Mouse (Mus musculus): ENCODE data around the gene Pex16. TPM values are rescaled to one million over a fixed set of nuclear protein-coding genes. Genes with fewer than 3 reads are reported as not detected.

The Pex16 gene
- polyA plus RNA-seq, 1 experiment from 2014 or later: 21.2 TPM

DNA sequence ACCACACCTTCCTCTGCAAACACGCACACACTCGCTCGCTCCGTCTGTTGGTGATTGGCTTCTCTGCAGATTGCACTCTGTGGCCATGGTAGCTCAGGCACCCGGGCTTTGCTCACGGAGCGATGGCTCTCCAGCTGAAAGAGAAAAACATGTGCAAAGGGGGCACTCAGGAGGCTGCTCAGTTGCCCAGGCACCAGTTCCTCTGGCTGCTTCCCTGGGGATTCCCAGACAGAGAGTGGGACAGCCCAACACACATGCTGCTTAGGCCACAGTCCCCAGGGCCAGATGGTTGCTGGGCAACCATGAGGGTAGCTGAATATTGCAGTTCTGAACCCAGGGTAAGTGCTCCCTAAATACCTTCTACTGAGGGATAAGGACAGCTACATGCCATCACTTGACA lies 31.2 kb downstream of the Pex16 start:
- no peak for ATAC-seq
- Histone ChIP-seq H3K9ac (no peak overlapping the region), H3K4me1 (peaks cover 7% of the 10 kb centered on the region), H3K27ac (no peak overlapping the region), H3K9me3 (replicated peaks) (no peaks in the 10 kb centered on the region), H3K36me3 (peaks cover 70% of the 10 kb centered on the region), H3K4me3 (no peak overlapping the region), H3K27me3 (replicated peaks) (peaks cover 19% of the 10 kb centered on the region), H3K4me2 (no peak overlapping the region)
- whole genome bisulfite sequencing (ENCODE audit: insufficient replicate concordance): 88% methylated on average over 7 of the region's 7 CpGs

- H3K27ac ChIP-seq: no peak overlapping the region
- H3K27me3 ChIP-seq (replicated peaks): no peaks in the 10 kb centered on the region
- no peak for ATAC-seq
- H3K4me1 ChIP-seq: no peaks in the 10 kb centered on the region
- H3K9me3 ChIP-seq (replicated peaks): no peaks in the 10 kb centered on the region
- 84% methylated on average over 18 of the region's 18 CpGs for WGBS (ENCODE audit: insufficient replicate concordance)
- no peak overlapping the region for H3K4me3 ChIP-seq
- no peak overlapping the region for H3K4me2 ChIP-seq
- peaks cover 97% of the 10 kb centered on the region for H3K36me3 ChIP-seq
- no peak overlapping the region for H3K9ac ChIP-seq
These were observed 34.0 kb downstream of the Pex16 start for GRCm38 (mm10) chr2:92408309-92409045.

DNA sequence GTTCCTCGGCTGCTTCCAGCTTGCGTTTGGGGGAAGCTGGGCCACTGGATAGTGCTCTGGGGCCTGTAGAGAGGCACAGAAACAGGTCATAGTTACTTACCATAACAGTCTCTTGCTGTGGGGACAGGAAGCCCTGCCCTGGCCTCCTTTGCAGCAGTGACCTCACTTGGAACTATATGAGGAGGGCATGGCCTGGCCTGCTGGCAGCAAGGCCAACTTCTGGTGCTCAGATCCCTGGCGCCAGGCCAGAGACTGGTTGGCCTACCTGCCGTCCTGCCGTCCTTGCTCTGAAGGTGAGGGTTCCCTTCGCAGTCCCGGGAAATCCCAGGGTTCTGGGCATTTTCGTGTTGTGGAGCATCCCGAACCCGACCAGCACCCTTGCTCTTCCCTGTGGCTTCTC lies 37.2 kb downstream of the Pex16 start:
- Histone ChIP-seq H3K27me3 (replicated peaks) (no peaks in the 10 kb centered on the region), H3K36me3 (peaks cover 98% of the 10 kb centered on the region), H3K9me3 (replicated peaks) (no peaks in the 10 kb centered on the region), H3K27ac (no peak overlapping the region), H3K9ac (no peak overlapping the region), H3K4me3 (no peak overlapping the region), H3K4me1 (no peaks in the 10 kb centered on the region), H3K4me2 (no peak overlapping the region)
- WGBS (ENCODE audit: insufficient replicate concordance): 88% methylated on average over 10 of the region's 10 CpGs
- ATAC-seq: no peak

DNA sequence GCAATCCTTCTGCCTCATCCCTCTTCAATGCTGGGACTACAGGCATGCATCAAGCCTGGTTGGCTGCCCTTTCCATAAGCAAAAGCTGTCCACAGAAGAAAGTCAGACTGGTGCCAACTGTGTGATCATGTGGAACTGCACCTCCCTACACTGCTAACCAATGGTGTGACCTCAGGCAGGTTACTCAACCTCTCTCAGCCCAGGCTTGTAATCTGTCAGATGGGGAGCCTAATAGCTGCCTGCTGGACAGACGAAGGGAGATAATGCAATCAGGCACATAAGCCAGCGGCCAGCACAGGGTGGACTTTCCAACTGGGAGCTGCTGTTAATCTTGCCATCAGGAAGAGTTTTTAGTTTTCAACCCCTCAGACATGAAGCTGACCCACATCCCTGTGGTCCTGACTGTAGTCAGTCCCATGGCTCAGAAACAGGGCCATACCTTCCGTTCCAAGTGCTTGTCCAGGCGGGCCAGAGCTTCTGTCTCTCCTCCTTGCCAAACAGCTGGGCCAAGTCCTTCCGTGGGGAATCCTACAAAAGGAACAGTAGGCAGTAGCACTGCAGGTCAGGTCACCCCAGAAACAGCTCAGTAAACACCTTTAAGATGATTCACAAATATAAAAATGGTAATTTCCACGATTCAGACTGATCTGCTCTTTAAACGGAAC lies 47.4 kb downstream of the Pex16 start:
- peaks cover 100% of the 10 kb centered on the region for H3K36me3 ChIP-seq
- H3K4me2 ChIP-seq: no peak overlapping the region

GRCm38 (mm10) chr2:92422388-92423135 lies 48.1 kb downstream of the Pex16 start:
- Histone ChIP-seq H3K4me3 (no peak overlapping the region), H3K36me3 (peaks cover 93% of the 10 kb centered on the region), H3K27ac (no peak overlapping the region), H3K9me3 (replicated peaks) (no peaks in the 10 kb centered on the region), H3K4me2 (no peak overlapping the region), H3K27me3 (replicated peaks) (no peaks in the 10 kb centered on the region), H3K4me1 (peaks cover 9% of the 10 kb centered on the region; the same call in 1 of the 2 replicates), H3K9ac (no peak overlapping the region)
- 0 out of 2 replicates have a peak, but pooled peaks have one; percentile 31 for ATAC-seq
- 53% methylated on average over 10 of the region's 10 CpGs for WGBS (ENCODE audit: insufficient replicate concordance)

More for the DNA sequence above, 47.4 kb downstream of the Pex16 start:
- no peak overlapping the region for H3K4me3 ChIP-seq
- ATAC-seq: no peak
- H3K9me3 ChIP-seq (replicated peaks): no peaks in the 10 kb centered on the region
- H3K27ac ChIP-seq: no peak overlapping the region
- WGBS (ENCODE audit: insufficient replicate concordance): 80% methylated on average over 7 of the region's 7 CpGs
- H3K27me3 ChIP-seq (replicated peaks): no peaks in the 10 kb centered on the region
- H3K4me1 ChIP-seq: 0 out of 2 replicates have a peak, but pooled peaks cover 6% of the 10 kb centered on the region
- H3K9ac ChIP-seq: no peak overlapping the region

DNA sequence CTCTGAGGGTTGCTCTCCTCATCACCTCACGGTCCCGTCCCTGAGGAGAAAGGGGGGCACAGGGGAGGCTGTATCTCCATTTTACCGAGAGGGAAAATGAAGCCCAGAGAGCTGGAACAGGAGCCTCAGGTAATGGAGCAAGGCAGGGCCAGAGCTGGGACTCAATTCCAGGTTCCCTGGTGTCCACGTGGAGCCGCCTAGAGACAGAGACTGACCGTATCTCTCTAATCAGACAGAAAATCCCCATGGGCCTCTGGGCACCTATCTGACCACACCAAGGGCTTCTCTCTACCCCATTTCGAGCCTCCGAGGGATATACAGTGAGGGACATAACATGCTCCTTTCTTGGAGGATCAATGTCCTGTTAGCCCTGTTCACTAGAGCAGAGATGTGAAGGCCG lies 48.7 kb downstream of the Pex16 start:
- H3K9me3 ChIP-seq (replicated peaks): no peaks in the 10 kb centered on the region
- H3K4me1 ChIP-seq: peaks cover 15% of the 10 kb centered on the region
- ATAC-seq: no peak
- H3K9ac ChIP-seq: no peak overlapping the region
- peaks cover 87% of the 10 kb centered on the region for H3K36me3 ChIP-seq
- no peak overlapping the region for H3K4me3 ChIP-seq
- WGBS (ENCODE audit: insufficient replicate concordance): 76% methylated on average over 9 of the region's 9 CpGs
- H3K4me2 ChIP-seq: no peak overlapping the region
- H3K27ac ChIP-seq: no peak overlapping the region
- no peaks in the 10 kb centered on the region for H3K27me3 ChIP-seq (replicated peaks)

GRCm38 (mm10) chr2:92423702-92424461 lies 49.4 kb downstream of the Pex16 start:
- H3K36me3 ChIP-seq: peaks cover 80% of the 10 kb centered on the region
- H3K4me1 ChIP-seq: peaks cover 22% of the 10 kb centered on the region
- 79% methylated on average over 9 of the region's 9 CpGs for WGBS (ENCODE audit: insufficient replicate concordance)
- ATAC-seq: no peak
- no peaks in the 10 kb centered on the region for H3K27me3 ChIP-seq (replicated peaks)
- no peak overlapping the region for H3K27ac ChIP-seq
- H3K9me3 ChIP-seq (replicated peaks): no peaks in the 10 kb centered on the region
- H3K9ac ChIP-seq: no peak overlapping the region
- no peak overlapping the region for H3K4me2 ChIP-seq
- H3K4me3 ChIP-seq: no peak overlapping the region

DNA sequence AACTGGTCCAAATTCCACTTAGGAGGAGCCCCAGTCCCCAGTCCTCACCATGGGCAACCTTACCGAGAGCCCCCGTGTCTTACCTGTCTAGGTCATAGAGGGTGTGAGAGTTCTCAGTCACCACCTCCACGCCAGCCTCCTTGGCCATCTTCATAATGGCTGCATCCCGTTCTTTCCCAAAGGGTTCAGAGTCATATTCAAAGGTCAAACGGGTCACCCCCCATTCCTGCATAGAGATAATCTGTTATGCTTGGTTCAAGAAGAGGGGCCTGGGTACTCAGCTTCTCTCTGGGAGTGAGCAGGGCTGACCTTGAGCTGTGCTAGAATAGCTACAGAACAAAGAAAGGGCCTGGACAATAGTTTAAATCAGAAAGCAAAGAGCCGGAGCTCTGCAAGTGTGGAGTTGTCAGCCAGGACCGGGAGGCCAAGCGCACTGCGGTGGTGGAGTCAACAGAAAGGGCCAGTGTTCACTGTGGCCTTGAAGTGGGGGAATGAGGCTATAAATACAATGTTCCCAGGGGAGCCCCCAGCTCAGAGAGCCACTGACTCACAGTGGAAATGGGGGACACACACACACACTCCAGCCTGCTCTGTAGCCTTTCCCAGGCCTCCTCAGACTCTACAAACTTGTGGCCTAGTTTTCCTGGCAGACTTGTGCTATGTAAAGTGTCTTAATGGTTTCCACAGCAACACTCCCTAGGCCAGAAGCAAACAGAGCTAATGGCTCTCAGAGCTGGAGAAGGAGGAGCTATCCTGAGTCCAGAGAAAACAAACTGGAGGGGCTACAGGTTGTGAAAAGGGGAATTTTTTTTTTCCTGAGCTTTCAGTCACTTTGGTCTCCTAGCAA lies 50.2 kb downstream of the Pex16 start:
- peaks cover 30% of the 10 kb centered on the region for H3K4me1 ChIP-seq
- no peak overlapping the region for H3K9ac ChIP-seq
- H3K4me2 ChIP-seq: no peak overlapping the region
- H3K9me3 ChIP-seq (replicated peaks): no peaks in the 10 kb centered on the region
- no peak overlapping the region for H3K4me3 ChIP-seq
- WGBS (ENCODE audit: insufficient replicate concordance): 81% methylated on average over 9 of the region's 9 CpGs
- no peaks in the 10 kb centered on the region for H3K27me3 ChIP-seq (replicated peaks)
- H3K27ac ChIP-seq: no peak overlapping the region
- H3K36me3 ChIP-seq: peaks cover 77% of the 10 kb centered on the region
- no peak for ATAC-seq

GRCm38 (mm10) chr2:92425366-92425765 lies 50.9 kb downstream of the Pex16 start:
- H3K27me3 ChIP-seq (replicated peaks): no peaks in the 10 kb centered on the region
- H3K9ac ChIP-seq: no peak overlapping the region
- no peak for ATAC-seq
- H3K4me3 ChIP-seq: no peak overlapping the region
- peaks cover 37% of the 10 kb centered on the region for H3K4me1 ChIP-seq
- no peak overlapping the region for H3K27ac ChIP-seq
- H3K9me3 ChIP-seq (replicated peaks): no peaks in the 10 kb centered on the region
- H3K4me2 ChIP-seq: no peak overlapping the region
- peaks cover 72% of the 10 kb centered on the region for H3K36me3 ChIP-seq
- 85% methylated on average over 4 of the region's 4 CpGs for WGBS (ENCODE audit: insufficient replicate concordance)

GRCm38 (mm10) chr2:92426426-92426825 lies 52.0 kb downstream of the Pex16 start:
- no peak overlapping the region for H3K9ac ChIP-seq
- H3K4me2 ChIP-seq: no peak overlapping the region
- peaks cover 48% of the 10 kb centered on the region for H3K4me1 ChIP-seq
- no peak overlapping the region for H3K27ac ChIP-seq
- H3K4me3 ChIP-seq: no peak overlapping the region
- no peak for ATAC-seq
- H3K36me3 ChIP-seq: peaks cover 61% of the 10 kb centered on the region
- 89% methylated on average over 3 of the region's 3 CpGs for whole genome bisulfite sequencing (ENCODE audit: insufficient replicate concordance)
- H3K27me3 ChIP-seq (replicated peaks): no peaks in the 10 kb centered on the region
- H3K9me3 ChIP-seq (replicated peaks): no peaks in the 10 kb centered on the region

DNA sequence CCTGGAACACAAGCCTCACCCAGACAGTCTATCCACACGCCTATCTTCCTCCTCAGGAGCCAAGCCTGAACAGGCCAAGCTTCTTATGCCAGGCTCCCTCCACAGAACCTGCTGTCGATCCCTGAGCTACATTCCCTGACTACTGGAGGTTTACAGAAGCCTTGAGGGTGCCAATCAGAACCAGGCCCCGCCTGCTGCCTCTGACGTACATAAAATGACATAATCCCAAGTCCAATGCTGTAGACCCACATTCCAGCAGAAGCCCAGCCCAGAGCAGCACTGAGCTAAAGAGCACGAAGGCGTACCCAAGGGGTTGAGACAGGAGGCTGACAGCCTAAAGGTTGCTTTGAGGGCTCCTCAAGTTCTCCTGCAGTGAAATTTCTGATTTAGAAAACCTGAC lies 53.4 kb downstream of the Pex16 start:
- H3K4me1 ChIP-seq: peaks cover 62% of the 10 kb centered on the region
- no peaks in the 10 kb centered on the region for H3K9me3 ChIP-seq (replicated peaks)
- no peak overlapping the region for H3K4me3 ChIP-seq
- H3K36me3 ChIP-seq: peaks cover 47% of the 10 kb centered on the region
- no peak overlapping the region for H3K27ac ChIP-seq
- no peaks in the 10 kb centered on the region for H3K27me3 ChIP-seq (replicated peaks)
- WGBS (ENCODE audit: insufficient replicate concordance): 67% methylated on average over 6 of the region's 6 CpGs
- H3K9ac ChIP-seq: no peak overlapping the region
- ATAC-seq: no peak
- H3K4me2 ChIP-seq: no peak overlapping the region
